Mouse (Mus musculus): ENCODE measurements around the gene Jak1. TPM values are rescaled to one million over a fixed set of nuclear protein-coding genes. Genes with fewer than 3 reads are reported as not detected.

Jak1 gene
- polyA plus RNA-seq, 2 experiments, result 19.8 to 38.2 TPM

- WGBS (ENCODE audit: insufficient replicate concordance), result 58% methylated on average over 5 of the region's 5 CpGs
- no peaks in the 10 kb centered on the region for H3K9me3 ChIP-seq (ENCODE audit: control insufficient read depth, low read length)
- H3K4me2 ChIP-seq (ENCODE audit: low read depth), result no peak overlapping the region
- H3K27ac ChIP-seq, result no peak overlapping the region
- H3K4me3 ChIP-seq (ENCODE audit: insufficient read depth in 1 of 2, low read depth in 2 of 2, low read length in 2 of 2), result no peak overlapping the region
- no peaks in the 10 kb centered on the region for H3K4me1 ChIP-seq (replicated peaks; ENCODE audit: control insufficient read depth in 2 of 2, insufficient read depth in 2 of 2, low read length in 1 of 2)
- H3K9ac ChIP-seq (replicated peaks), result no peak overlapping the region
- no peak for DNase-seq (ENCODE audit: low read depth in 3 of 3, low spot score in 3 of 3)
- H3K36me3 ChIP-seq (replicated peaks; ENCODE audit: control insufficient read depth, insufficient read depth, low read depth), result no peaks in the 10 kb centered on the region
- TF ChIP-seq CTCF (IDR thresholded peaks at IDR 0.05; ENCODE audit: low read depth), result no peak
- TF ChIP-seq EP300 (IDR thresholded peaks at IDR 0.05; ENCODE audit: low read depth), result no peak
- no peak for ATAC-seq (ENCODE audit: insufficient read depth)
- no peaks in the 10 kb centered on the region for H3K27me3 ChIP-seq (ENCODE audit: control insufficient read depth, insufficient read depth, low read length)
These were observed 123.3 kb downstream of the Jak1 start for GRCm38 (mm10) chr4:101141768-101142167.

- Histone ChIP-seq H3K4me2 (ENCODE audit: low read depth) (no peak overlapping the region), H3K4me3 (ENCODE audit: insufficient read depth in 1 of 2, low read depth in 2 of 2, low read length in 2 of 2) (no peak overlapping the region), H3K9me3 (ENCODE audit: control insufficient read depth, low read length) (no peaks in the 10 kb centered on the region), H3K4me1 (replicated peaks; ENCODE audit: control insufficient read depth in 2 of 2, insufficient read depth in 2 of 2, low read length in 1 of 2) (no peaks in the 10 kb centered on the region), H3K27me3 (ENCODE audit: control insufficient read depth, insufficient read depth, low read length) (no peaks in the 10 kb centered on the region), H3K36me3 (replicated peaks; ENCODE audit: control insufficient read depth, insufficient read depth, low read depth) (no peaks in the 10 kb centered on the region), H3K27ac (no peak overlapping the region), H3K9ac (replicated peaks) (no peak overlapping the region)
- TF ChIP-seq CTCF (IDR thresholded peaks at IDR 0.05; ENCODE audit: low read depth) (no peak), EP300 (IDR thresholded peaks at IDR 0.05; ENCODE audit: low read depth) (no peak)
- ATAC-seq (ENCODE audit: insufficient read depth) (no peak), DNase-seq (ENCODE audit: low read depth in 3 of 3, low spot score in 3 of 3) (no peak)
- WGBS (ENCODE audit: insufficient replicate concordance), result 64% methylated on average over 11 of the region's 11 CpGs
These were observed 127.1 kb downstream of the Jak1 start for GRCm38 (mm10) chr4:101137975-101138374.

- no peak overlapping the region for H3K27ac ChIP-seq
- no peak overlapping the region for H3K9ac ChIP-seq (replicated peaks)
- no peaks in the 10 kb centered on the region for H3K27me3 ChIP-seq (ENCODE audit: control insufficient read depth, insufficient read depth, low read length)
- WGBS (ENCODE audit: insufficient replicate concordance), result 76% methylated on average over 14 of the region's 14 CpGs
- H3K9me3 ChIP-seq (ENCODE audit: control insufficient read depth, low read length), result no peaks in the 10 kb centered on the region
- H3K4me2 ChIP-seq (ENCODE audit: low read depth), result no peak overlapping the region
- no peaks in the 10 kb centered on the region for H3K4me1 ChIP-seq (replicated peaks; ENCODE audit: control insufficient read depth in 2 of 2, insufficient read depth in 2 of 2, low read length in 1 of 2)
- TF ChIP-seq EP300 (IDR thresholded peaks at IDR 0.05; ENCODE audit: low read depth), result no peak
- no peak for TF ChIP-seq CTCF (IDR thresholded peaks at IDR 0.05; ENCODE audit: low read depth)
- DNase-seq (ENCODE audit: low read depth in 3 of 3, low spot score in 3 of 3) (no peak), ATAC-seq (ENCODE audit: insufficient read depth) (no peak)
- H3K36me3 ChIP-seq (replicated peaks; ENCODE audit: control insufficient read depth, insufficient read depth, low read depth), result no peaks in the 10 kb centered on the region
- no peak overlapping the region for H3K4me3 ChIP-seq (ENCODE audit: insufficient read depth in 1 of 2, low read depth in 2 of 2, low read length in 2 of 2)
These were observed 129.2 kb downstream of the Jak1 start for GRCm38 (mm10) chr4:101135909-101136308.

- Histone ChIP-seq H3K4me3 (ENCODE audit: insufficient read depth in 1 of 2, low read depth in 2 of 2, low read length in 2 of 2) (no peak overlapping the region), H3K27ac (no peak overlapping the region), H3K27me3 (ENCODE audit: control insufficient read depth, insufficient read depth, low read length) (no peaks in the 10 kb centered on the region), H3K4me2 (ENCODE audit: low read depth) (no peak overlapping the region), H3K9ac (replicated peaks) (no peak overlapping the region), H3K36me3 (replicated peaks; ENCODE audit: control insufficient read depth, insufficient read depth, low read depth) (no peaks in the 10 kb centered on the region), H3K9me3 (ENCODE audit: control insufficient read depth, low read length) (no peaks in the 10 kb centered on the region), H3K4me1 (replicated peaks; ENCODE audit: control insufficient read depth in 2 of 2, insufficient read depth in 2 of 2, low read length in 1 of 2) (no peaks in the 10 kb centered on the region)
- no peak for DNase-seq (ENCODE audit: low read depth in 3 of 3, low spot score in 3 of 3)
- no peak for TF ChIP-seq EP300 (IDR thresholded peaks at IDR 0.05; ENCODE audit: low read depth)
- no peak for TF ChIP-seq CTCF (IDR thresholded peaks at IDR 0.05; ENCODE audit: low read depth)
- ATAC-seq (ENCODE audit: insufficient read depth), result no peak
- 65% methylated on average over 8 of the region's 8 CpGs for WGBS (ENCODE audit: insufficient replicate concordance)
These were observed 130.1 kb downstream of the Jak1 start for GRCm38 (mm10) chr4:101135013-101135412.

GRCm38 (mm10) chr4:101121002-101121401 lies 144.1 kb downstream of the Jak1 start:
- WGBS (ENCODE audit: insufficient replicate concordance), result 63% methylated on average over 7 of the region's 7 CpGs

More at GRCm38 (mm10) chr4:101121002-101121401, 144.1 kb downstream of the Jak1 start:
- Histone ChIP-seq H3K36me3 (replicated peaks; ENCODE audit: control insufficient read depth, insufficient read depth, low read depth) (no peaks in the 10 kb centered on the region), H3K4me1 (replicated peaks; ENCODE audit: control insufficient read depth in 2 of 2, insufficient read depth in 2 of 2, low read length in 1 of 2) (no peaks in the 10 kb centered on the region), H3K9ac (replicated peaks) (no peak overlapping the region), H3K27me3 (ENCODE audit: control insufficient read depth, insufficient read depth, low read length) (no peaks in the 10 kb centered on the region), H3K4me2 (ENCODE audit: low read depth) (no peak overlapping the region), H3K4me3 (ENCODE audit: insufficient read depth in 1 of 2, low read depth in 2 of 2, low read length in 2 of 2) (no peak overlapping the region), H3K9me3 (ENCODE audit: control insufficient read depth, low read length) (no peaks in the 10 kb centered on the region), H3K27ac (no peak overlapping the region)
- ATAC-seq (ENCODE audit: insufficient read depth) (no peak), DNase-seq (ENCODE audit: low read depth in 3 of 3, low spot score in 3 of 3) (no peak)
- TF ChIP-seq EP300 (IDR thresholded peaks at IDR 0.05; ENCODE audit: low read depth) (no peak), CTCF (IDR thresholded peaks at IDR 0.05; ENCODE audit: low read depth) (no peak)
